Mouse (Mus musculus) heart, embryonic 14.5 days (tissue): ENCODE measurements around the gene Sdk1. TPM values are rescaled to one million over a fixed set of nuclear protein-coding genes. Genes with fewer than 3 reads are reported as not detected.
A peak's percentile ranks its signal among the peaks of the same experiment; 100 is the strongest.

ENCODE experiments used
- ATAC-seq: fragments of 200-750 bp; cut with Nextera tagmentation; 2 replicates; pipeline ENCODE4 v1.8.0; 2017; ENCODE audit warnings: low read depth, moderate TSS enrichment; ENCODE audit not compliant: insufficient number of reproducible peaks, insufficient read depth, low FRiP score
- H3K27ac ChIP-seq, 2 experiments: fragments of 200-500 bp in 1 of 2; fragments of 300-500 bp in 1 of 2; sonication (generic) in 1 of 2; replicated peaks in 1 of 2; 2 replicates each; pipeline ENCODE4 v1.5.1; 2012 to 2014; ENCODE audit warnings: low read depth in 2 of 2, low read length in 2 of 2, control low read depth in 1 of 2, mild to moderate bottlenecking in 1 of 2, mixed read lengths in 1 of 2; ENCODE audit not compliant: control insufficient read depth in 1 of 2, insufficient read depth in 1 of 2
- H3K27me3 ChIP-seq: fragments of 300-500 bp; sonication (generic); 2 replicates; pipeline ENCODE4 v1.6.1; 2014; ENCODE audit warnings: mild to moderate bottlenecking, low read length, control low read depth; ENCODE audit not compliant: control insufficient read depth, insufficient read depth
- H3K36me3 ChIP-seq: fragments of 300-500 bp; sonication (generic); 2 replicates; pipeline ENCODE4 v1.6.1; 2014; ENCODE audit warnings: mild to moderate bottlenecking, control low read depth, low read length, mixed read lengths; ENCODE audit not compliant: control insufficient read depth, insufficient read depth
- H3K4me1 ChIP-seq, 2 experiments: fragments of 200-500 bp in 1 of 2; fragments of 300-500 bp in 1 of 2; sonication (generic) in 1 of 2; 2 replicates each; pipeline ENCODE4 v1.6.1; 2012 to 2014; ENCODE audit warnings: low read length in 2 of 2, control low read depth in 1 of 2, mixed read lengths in 1 of 2; ENCODE audit not compliant: control insufficient read depth in 2 of 2, insufficient read depth in 2 of 2
- H3K4me2 ChIP-seq: fragments of 300-500 bp; sonication (generic); 2 replicates; pipeline ENCODE4 v1.6.1; 2014; ENCODE audit warnings: mild to moderate bottlenecking, low read length
- H3K4me3 ChIP-seq, 2 experiments: fragments of 200-500 bp in 1 of 2; fragments of 300-500 bp in 1 of 2; sonication (generic) in 1 of 2; 2 replicates each; pipeline ENCODE4 v1.5.1; 2012 to 2014; ENCODE audit warnings: low read length in 2 of 2, mild to moderate bottlenecking in 2 of 2, control low read depth in 1 of 2, low read depth in 1 of 2, moderate library complexity in 1 of 2; ENCODE audit not compliant: control insufficient read depth in 1 of 2, insufficient read depth in 1 of 2
- H3K9ac ChIP-seq: fragments of 300-500 bp; sonication (generic); 2 replicates; pipeline ENCODE4 v1.6.1; 2014; ENCODE audit warnings: mild to moderate bottlenecking, low read length
- H3K9me3 ChIP-seq: fragments of 300-500 bp; sonication (generic); 2 replicates; pipeline ENCODE4 v1.6.1; 2016; ENCODE audit warnings: low read length, control low read depth; ENCODE audit not compliant: control insufficient read depth
- WGBS: fragments of 180-500 bp; shearing (Covaris S2); extraction: QIAGEN DNeasy Blood & Tissue Kit; methylation state at CpG from one replicate; pipeline ENCODE4 v1.1.7; 2014; 5-methylcytosine and 5-hydroxymethylcytosine counted together
- polyA plus RNA-seq: library from polyadenylated mRNA; unstranded; fragments of >200 nt; fragmentation: Nextera tagmentation; extraction: Ambion mirVana; gene quantifications from 2 replicates; pipeline ENCODE4 v1.2.1, GENCODE M21; 2014

The Sdk1 gene
- polyA plus RNA-seq, 1 experiment from 2014 or later = 2.5 TPM

- H3K9me3 ChIP-seq = no peaks in the 10 kb centered on the region
- H3K4me2 ChIP-seq = peak overlapping the region; percentile 94
- H3K27me3 ChIP-seq = peaks cover 7% of the 10 kb centered on the region; the same call in 1 of the 2 replicates
- H3K4me1 ChIP-seq = peaks cover 10 to 24% of the 10 kb centered on the region in 2 experiments
- ATAC-seq = no peak
- H3K9ac ChIP-seq = peak overlapping the region; percentile 72
- H3K27ac ChIP-seq = no peak overlapping the region
- H3K4me3 ChIP-seq = peak overlapping the region; percentile 69 to 78
- no peaks in the 10 kb centered on the region for H3K36me3 ChIP-seq
- WGBS = under 1% methylated on average over 10 of the region's 10 CpGs
Measured at GRCm38 (mm10) chr5:141240441-141240840, 849 bp upstream of the Sdk1 start.

- H3K9me3 ChIP-seq = no peaks in the 10 kb centered on the region
- H3K27me3 ChIP-seq = peaks cover 7% of the 10 kb centered on the region; the same call in 1 of the 2 replicates
- peak overlapping the region; percentile 69 to 79 for H3K4me3 ChIP-seq
- H3K9ac ChIP-seq = peak overlapping the region; percentile 90
- H3K27ac ChIP-seq = peak overlapping the region; percentile 17 to 79; a peak in 2 of 4 replicates
- peaks cover 10 to 24% of the 10 kb centered on the region in 2 experiments for H3K4me1 ChIP-seq
- H3K36me3 ChIP-seq = no peaks in the 10 kb centered on the region
- H3K4me2 ChIP-seq = peak overlapping the region; percentile 94
- peak; percentile 32 for ATAC-seq
- 2% methylated on average over 46 of the region's 82 CpGs for WGBS
Measured at GRCm38 (mm10) chr5:141241645-141242284, 475 bp downstream of the Sdk1 start.

- peak overlapping the region; percentile 68 for H3K9ac ChIP-seq
- H3K4me2 ChIP-seq = peak overlapping the region; percentile 94
- H3K27ac ChIP-seq = no peak overlapping the region
- WGBS = 4% methylated on average over 33 of the region's 33 CpGs
- no peaks in the 10 kb centered on the region for H3K36me3 ChIP-seq
- peak overlapping the region; percentile 43 to 69 for H3K4me3 ChIP-seq
- peaks cover 14 to 30% of the 10 kb centered on the region in 2 experiments for H3K4me1 ChIP-seq
- peaks cover 7% of the 10 kb centered on the region; the same call in 1 of the 2 replicates for H3K27me3 ChIP-seq
- H3K9me3 ChIP-seq = no peaks in the 10 kb centered on the region
- ATAC-seq = no peak
Measured at GRCm38 (mm10) chr5:141243253-141243965, 2.1 kb downstream of the Sdk1 start.

- Histone ChIP-seq H3K4me2 (no peak overlapping the region), H3K4me1 (no peaks in the 10 kb centered on the region; a peak in 1 of 4 replicates), H3K27me3 (no peaks in the 10 kb centered on the region), H3K9me3 (no peaks in the 10 kb centered on the region), H3K4me3 (no peak overlapping the region), H3K9ac (no peak overlapping the region), H3K27ac (no peak overlapping the region), H3K36me3 (no peaks in the 10 kb centered on the region)
- 91% methylated on average over 1 of the region's 1 CpGs for WGBS
- ATAC-seq = no peak
Measured at GRCm38 (mm10) chr5:141264253-141264652, 23.0 kb downstream of the Sdk1 start.

- ATAC-seq = no peak
- 75% methylated on average over 6 of the region's 6 CpGs for WGBS
Measured at GRCm38 (mm10) chr5:141277112-141277511, 35.8 kb downstream of the Sdk1 start.

GRCm38 (mm10) chr5:141281751-141282150 lies 40.5 kb downstream of the Sdk1 start:
- WGBS = 41% methylated on average over 2 of the region's 2 CpGs
- Histone ChIP-seq H3K4me2 (no peak overlapping the region), H3K9me3 (no peaks in the 10 kb centered on the region), H3K27me3 (no peaks in the 10 kb centered on the region), H3K9ac (no peak overlapping the region), H3K27ac (no peak overlapping the region), H3K4me3 (no peak overlapping the region), H3K36me3 (no peaks in the 10 kb centered on the region), H3K4me1 (no peaks in the 10 kb centered on the region; a peak in 2 of 4 replicates)
- ATAC-seq = no peak

More at GRCm38 (mm10) chr5:141277112-141277511, 35.8 kb downstream of the Sdk1 start:
- Histone ChIP-seq H3K27me3 (no peaks in the 10 kb centered on the region), H3K27ac (no peak overlapping the region), H3K36me3 (no peaks in the 10 kb centered on the region), H3K9ac (no peak overlapping the region), H3K4me2 (no peak overlapping the region), H3K4me3 (no peak overlapping the region), H3K9me3 (no peaks in the 10 kb centered on the region), H3K4me1 (no peaks in the 10 kb centered on the region; a peak in 2 of 4 replicates)

- Histone ChIP-seq H3K4me1 (no peaks in the 10 kb centered on the region; a peak in 1 of 4 replicates), H3K27ac (no peak overlapping the region), H3K27me3 (no peaks in the 10 kb centered on the region), H3K9ac (no peak overlapping the region), H3K36me3 (no peaks in the 10 kb centered on the region), H3K4me2 (no peak overlapping the region), H3K9me3 (no peaks in the 10 kb centered on the region), H3K4me3 (no peak overlapping the region)
- no peak for ATAC-seq
Measured at GRCm38 (mm10) chr5:141289611-141290010, 48.3 kb downstream of the Sdk1 start.
